Mouse (Mus musculus) right cerebral cortex, postnatal 4 days (tissue): ENCODE measurements around the gene Olfr802.

Experiments
- DNase-seq: peaks from one replicate; pipeline ENCODE4 v3.0.0-alpha.2; 2022

Gene Olfr802

GRCm38 (mm10) chr10:129688069-129688468 is at the start of gene Olfr802:
TSS of gene Olfr802 (minus strand) at chr10:129688169.
- no peak for DNase-seq

DNA sequence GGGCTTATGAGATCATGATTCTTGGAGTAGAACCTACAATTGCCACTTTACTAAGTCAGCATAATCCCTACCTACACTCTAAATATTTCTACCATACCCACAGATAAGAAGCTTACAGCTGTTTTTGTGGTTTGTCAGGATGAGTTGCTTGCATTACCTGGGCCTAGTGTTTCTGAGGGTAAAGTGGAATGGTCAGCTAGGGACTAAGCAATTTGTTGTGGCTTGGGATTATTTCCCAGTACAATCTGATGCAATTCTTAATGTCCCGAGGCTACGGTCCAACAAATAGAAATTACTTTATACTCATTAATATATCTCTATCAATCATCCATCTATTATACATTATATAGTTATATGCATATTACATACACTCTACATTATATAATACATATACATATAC is 41.3 kb upstream of the Olfr802 start, which contains the start of gene Olfr805:
TSS of gene Olfr805 (minus strand) at position 101 of the 400 bp plus-strand sequence.
- no peak for DNase-seq

- no peak for DNase-seq
Measured at GRCm38 (mm10) chr10:129702910-129703309, 14.9 kb upstream of the Olfr802 start, which contains the start of gene Olfr804. TSS of gene Olfr804 (plus strand) at chr10:129703210.

- no peak for DNase-seq
Measured at GRCm38 (mm10) chr10:129694186-129694585, 6.2 kb upstream of the Olfr802 start, which contains the start of gene Olfr803. TSS of gene Olfr803 (minus strand) at chr10:129694286.

DNA sequence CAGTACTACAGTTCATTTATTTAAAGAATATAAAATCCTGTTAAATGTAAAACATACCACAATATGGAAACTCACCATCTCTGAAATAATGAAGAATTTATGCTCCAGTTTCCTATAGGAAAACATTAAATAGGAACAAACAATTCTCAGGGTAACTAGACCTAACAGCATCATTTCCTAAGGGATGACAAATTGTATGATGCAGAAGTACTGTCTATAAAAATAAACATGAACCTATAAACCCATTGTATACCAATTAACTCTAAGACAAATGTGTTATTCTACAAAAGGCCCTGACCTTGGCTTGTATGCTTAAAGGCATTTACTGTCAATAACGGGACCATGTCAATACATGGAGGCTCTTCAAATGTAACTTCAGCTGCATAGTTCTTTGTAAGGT is 14.2 kb downstream of the Olfr802 start, which contains the start of gene Olfr801:
TSS of gene Olfr801 (minus strand) at position 101 of the 400 bp plus-strand sequence.
- DNase-seq = no peak

- no peak for DNase-seq
Measured at GRCm38 (mm10) chr10:129657394-129657793, 30.6 kb downstream of the Olfr802 start, which contains the start of gene Olfr800. TSS of gene Olfr800 (plus strand) at chr10:129657694.

DNA sequence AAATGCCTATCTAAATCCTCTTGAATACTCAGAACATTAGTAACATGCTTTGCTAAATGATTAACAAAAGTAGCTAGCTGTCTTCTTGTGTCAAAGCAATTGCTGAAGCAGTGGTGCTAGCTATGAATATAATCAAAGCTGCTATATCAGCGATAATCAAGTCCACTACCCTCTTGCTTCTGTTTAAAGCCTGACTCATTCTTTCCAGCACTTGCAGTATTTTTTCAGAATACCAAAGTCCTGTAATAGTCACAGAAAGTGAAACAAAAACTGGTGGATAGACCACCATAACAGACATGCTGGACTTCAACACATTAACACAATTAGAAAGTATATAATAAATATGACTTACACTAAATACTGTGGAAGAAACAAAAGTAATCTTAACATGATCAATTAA is 36.2 kb downstream of the Olfr802 start:
- no peak for DNase-seq

DNA sequence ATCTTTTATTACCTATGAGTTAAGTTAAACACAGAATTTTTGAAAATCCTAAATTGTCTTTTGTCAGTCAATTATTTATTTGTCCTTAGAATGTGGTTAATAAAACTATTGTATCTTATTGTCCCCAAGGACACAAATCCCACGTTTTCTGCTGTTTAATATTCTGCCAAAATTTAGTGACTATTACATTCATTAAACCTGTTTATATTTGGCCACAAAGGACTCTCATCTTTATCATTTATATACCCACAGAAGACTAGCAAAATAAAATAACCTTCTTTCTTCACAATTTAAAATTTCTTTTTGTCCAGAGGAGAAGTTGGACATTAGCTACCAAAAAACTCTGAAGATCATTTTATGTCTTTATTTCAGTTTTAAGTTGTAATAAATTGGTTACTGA is 50.8 kb downstream of the Olfr802 start, which contains the start of gene Olfr799:
TSS of gene Olfr799 (plus strand) at position 301 of the 400 bp plus-strand sequence.
- no peak for DNase-seq

DNA sequence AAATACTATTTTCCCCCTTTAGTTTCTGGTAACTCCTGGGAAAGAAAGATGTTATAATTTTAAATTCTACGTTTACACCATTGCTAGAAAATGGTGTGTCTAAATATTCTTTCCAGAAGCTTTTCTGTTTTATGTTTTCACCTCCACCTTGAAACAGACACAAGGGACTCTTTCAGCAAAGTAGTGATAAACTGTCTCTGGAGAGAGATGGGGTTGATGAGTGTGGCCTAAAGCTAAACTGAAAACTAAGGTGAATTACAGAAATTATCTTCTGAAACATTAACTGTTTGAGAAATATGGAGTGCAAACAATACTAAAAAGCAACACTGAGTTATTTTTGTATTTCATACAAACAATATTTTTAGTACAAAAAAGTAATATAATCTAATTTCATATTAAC is 60.1 kb downstream of the Olfr802 start, which contains the start of gene Olfr798:
TSS of gene Olfr798 (minus strand) at position 101 of the 400 bp plus-strand sequence.
- no peak for DNase-seq
